Mouse (Mus musculus) myocyte (in vitro differentiated cells): Measurements from ENCODE around the gene Fbxl5.

ENCODE experiments used
- POLR2A ChIP-seq: IDR thresholded peaks from one replicate; pipeline ENCODE4 v1.6.1; 2011; ENCODE audit warnings: low read depth, mild to moderate bottlenecking, control low read depth, moderate library complexity; ENCODE audit not compliant: insufficient read length
- USF1 ChIP-seq: IDR thresholded peaks from one replicate; pipeline ENCODE4 v1.6.1; 2011; ENCODE audit warnings: low read depth, mild to moderate bottlenecking, control low read depth, moderate library complexity

- no peak for TF ChIP-seq USF1
- TF ChIP-seq POLR2A, result no peak
Observed at GRCm38 (mm10) chr5:43806340-43806739, 15.1 kb downstream of the Fbxl5 start.
